Mouse (Mus musculus) spleen, postnatal 14 days (tissue): ENCODE results near the gene Rbm28.
"Not testable (repeated sequence)": the region's sequence is repeated elsewhere in the genome, so short reads cannot be mapped to it uniquely, and the experiment has no call there.

ENCODE experiments used
- DNase-seq, 2 experiments: peaks; one replicate each; pipeline ENCODE4 v3.0.0; 2021 to 2022; ENCODE audit warnings: low spot score in 2 of 2

Gene Rbm28

GRCm38 (mm10) chr6:29195146-29195545 is 30.3 kb upstream of the Rbm28 start:
- no peak for DNase-seq

GRCm38 (mm10) chr6:29193961-29194750 is 29.4 kb upstream of the Rbm28 start:
- DNase-seq: no peak

GRCm38 (mm10) chr6:29187936-29188335 is 23.1 kb upstream of the Rbm28 start:
- DNase-seq: no peak

- DNase-seq: no peak
Measured at GRCm38 (mm10) chr6:29179843-29180242, 15.0 kb upstream of the Rbm28 start.

GRCm38 (mm10) chr6:29178888-29179658 is 14.3 kb upstream of the Rbm28 start, which contains the start of gene Prrt4:
Prrt4 (minus strand) TSS chr6:29179584.
- no peak for DNase-seq

- no peak for DNase-seq
Measured at GRCm38 (mm10) chr6:29177901-29178879, 13.4 kb upstream of the Rbm28 start.

- DNase-seq: no peak
Measured at GRCm38 (mm10) chr6:29175113-29175512, 10.3 kb upstream of the Rbm28 start.

GRCm38 (mm10) chr6:29174368-29174767 is 9.6 kb upstream of the Rbm28 start:
- DNase-seq: no peak

GRCm38 (mm10) chr6:29170952-29171388 is 6.2 kb upstream of the Rbm28 start:
- peak; percentile 47 to 55 for DNase-seq

- DNase-seq: peak in 1 of 2 experiments; percentile 15
Measured at GRCm38 (mm10) chr6:29170063-29170921, 5.5 kb upstream of the Rbm28 start.

- DNase-seq: no peak
Measured at GRCm38 (mm10) chr6:29169675-29170062, 4.9 kb upstream of the Rbm28 start.

- DNase-seq: no peak
Measured at GRCm38 (mm10) chr6:29168871-29169270, 4.1 kb upstream of the Rbm28 start.

GRCm38 (mm10) chr6:29166196-29166595 is 1.4 kb upstream of the Rbm28 start:
- no peak for DNase-seq

- not testable (repeated sequence) for DNase-seq
Measured at GRCm38 (mm10) chr6:29161291-29161690, 3.5 kb downstream of the Rbm28 start.

GRCm38 (mm10) chr6:29160786-29161185 is 4.0 kb downstream of the Rbm28 start:
- DNase-seq: no peak

GRCm38 (mm10) chr6:29156326-29156725 is 8.5 kb downstream of the Rbm28 start:
- no peak for DNase-seq

- no peak for DNase-seq
Measured at GRCm38 (mm10) chr6:29150001-29150400, 14.8 kb downstream of the Rbm28 start.

GRCm38 (mm10) chr6:29147407-29148010 is 17.3 kb downstream of the Rbm28 start:
- DNase-seq: no peak

- DNase-seq: no peak
Measured at GRCm38 (mm10) chr6:29146641-29147040, 18.2 kb downstream of the Rbm28 start.
